Mouse (Mus musculus) kidney, postnatal 4 days (tissue): ENCODE results near the gene Lpar3.
"Not testable (repeated sequence)": the region's sequence is repeated elsewhere in the genome, so short reads cannot be mapped to it uniquely, and the experiment has no call there.

ENCODE experiments used
- DNase-seq, 2 experiments: peaks; one replicate each; pipeline ENCODE4 v3.0.0; 2021; ENCODE audit warnings: mixed read lengths in 2 of 2

Gene Lpar3

DNA sequence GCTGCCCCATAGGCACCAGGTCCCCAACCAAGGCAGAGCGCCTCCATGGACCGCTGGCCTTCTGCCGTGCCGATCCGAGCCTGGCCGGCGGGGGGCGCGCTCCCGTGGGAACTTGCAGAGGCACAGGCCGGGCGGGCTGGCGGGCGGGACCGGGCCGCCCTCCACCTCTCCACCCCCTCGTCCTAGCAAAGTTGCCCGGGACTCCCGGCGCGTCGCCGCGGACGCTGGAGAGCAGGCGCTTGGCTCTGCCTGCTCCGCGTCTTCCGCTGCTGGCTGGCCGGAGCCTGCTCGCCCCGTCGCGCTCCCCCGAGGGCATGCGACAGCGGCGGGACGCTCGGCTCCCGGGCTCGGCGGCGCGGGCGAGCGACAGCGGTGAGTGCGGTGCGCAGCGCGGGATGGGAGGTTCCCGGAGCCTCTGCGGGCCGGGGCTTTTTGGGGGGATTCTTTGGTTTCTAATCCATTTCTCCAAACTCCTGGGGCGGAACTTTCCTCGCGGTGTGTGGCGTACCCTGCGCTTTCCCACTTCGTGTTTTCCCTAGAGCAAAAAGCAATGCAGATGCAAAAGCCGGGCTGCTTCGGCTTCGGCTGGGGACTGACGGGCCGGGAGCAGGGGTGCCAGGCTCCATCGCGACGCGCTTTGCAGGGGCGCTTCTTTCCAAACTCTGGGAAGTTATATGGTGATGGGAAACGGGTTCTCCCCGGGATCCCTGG lies at the start of gene Lpar3:
Lpar3 (plus strand) TSS at position 188 of the 711 bp plus-strand sequence.
- peak; percentile 83 to 89 for DNase-seq

- no peak for DNase-seq
Measured at GRCm38 (mm10) chr3:146173030-146173429, 47.7 kb upstream of the Lpar3 start.

- peak; percentile 24 to 39 for DNase-seq
Measured at GRCm38 (mm10) chr3:146174215-146174614, 46.5 kb upstream of the Lpar3 start.

DNA sequence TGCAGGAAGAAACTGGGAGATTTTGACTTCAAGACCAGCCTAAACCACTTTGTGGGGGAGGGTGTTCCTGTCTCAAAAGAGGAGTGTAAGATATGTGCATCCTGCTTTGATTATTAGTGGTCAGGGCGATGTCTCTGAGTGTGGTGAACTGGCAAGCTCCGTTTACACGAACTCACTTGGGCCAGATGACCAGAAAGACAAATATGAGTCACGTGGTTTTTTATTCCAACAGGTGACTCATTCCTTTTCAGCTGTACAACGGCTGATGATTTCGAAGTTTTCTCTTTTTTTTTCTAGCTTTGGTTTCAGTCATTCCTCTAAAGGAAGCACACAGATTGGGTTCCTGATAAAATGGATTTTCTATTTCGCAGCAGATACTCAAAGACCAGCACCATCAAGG lies 43.5 kb upstream of the Lpar3 start:
- no peak for DNase-seq

- DNase-seq = peak; percentile 92 to 94
Measured at GRCm38 (mm10) chr3:146177748-146178582, 42.8 kb upstream of the Lpar3 start.

- no peak for DNase-seq
Measured at GRCm38 (mm10) chr3:146180341-146180740, 40.4 kb upstream of the Lpar3 start.

- peak; percentile 83 to 86 for DNase-seq
Measured at GRCm38 (mm10) chr3:146180986-146181385, 39.8 kb upstream of the Lpar3 start.

DNA sequence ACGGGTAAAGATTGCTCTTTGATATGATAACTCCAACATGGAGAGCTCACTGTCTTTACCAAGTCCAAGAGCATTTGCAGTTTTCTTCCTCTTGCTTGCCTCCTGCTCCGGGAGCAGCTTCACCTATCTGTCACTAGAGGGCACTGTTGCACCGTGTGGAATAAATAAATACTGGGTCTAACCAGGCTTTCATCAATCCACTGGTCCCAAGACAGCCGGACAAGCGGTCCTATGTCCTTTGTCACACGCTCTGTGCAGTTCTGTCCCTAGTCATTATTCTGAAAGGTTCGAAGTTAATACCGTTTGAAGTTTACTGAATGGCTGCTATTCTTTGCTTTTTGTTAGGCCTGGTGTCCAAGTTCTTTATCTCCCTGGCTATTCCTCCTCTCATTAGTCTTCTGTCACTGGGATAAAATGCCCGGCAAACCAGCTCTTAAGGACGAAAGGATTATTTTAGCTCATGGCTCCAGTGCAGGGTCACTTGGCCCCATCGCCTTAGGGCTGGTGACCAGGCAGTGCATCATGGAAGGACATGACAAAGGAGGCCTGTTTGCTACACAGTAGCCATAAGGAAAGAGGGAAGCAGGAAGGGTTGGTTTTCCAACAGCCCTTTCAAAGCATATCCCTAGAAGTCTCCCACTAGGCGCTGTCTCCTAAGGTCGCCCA lies 35.6 kb upstream of the Lpar3 start:
- DNase-seq = peak; percentile 69 to 75

GRCm38 (mm10) chr3:146186033-146186432 lies 34.7 kb upstream of the Lpar3 start:
- DNase-seq = no peak

GRCm38 (mm10) chr3:146189933-146190332 lies 30.8 kb upstream of the Lpar3 start:
- peak in 1 of 2 experiments; percentile 26 for DNase-seq

- no peak for DNase-seq
Measured at GRCm38 (mm10) chr3:146192507-146192906, 28.3 kb upstream of the Lpar3 start.

DNA sequence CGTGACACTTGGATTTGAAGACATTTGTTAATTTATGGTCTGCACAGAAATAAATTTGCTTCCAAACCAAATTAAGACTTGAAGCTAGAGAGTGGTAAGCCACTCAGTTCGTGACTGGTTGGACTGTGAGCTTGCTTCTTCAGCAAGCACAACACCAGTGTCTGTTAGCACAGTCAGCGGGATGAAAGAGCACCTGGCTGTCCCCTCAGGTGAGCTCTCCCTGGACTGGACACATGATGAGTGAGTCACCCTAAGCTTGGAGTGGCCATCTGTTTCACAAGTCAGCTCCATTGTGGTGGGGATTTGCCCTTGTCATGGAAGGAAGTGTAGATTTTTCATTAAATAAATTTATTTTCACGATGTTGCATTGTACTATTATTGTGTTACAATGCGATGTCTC lies 25.6 kb upstream of the Lpar3 start:
- DNase-seq = no peak

GRCm38 (mm10) chr3:146196301-146196700 lies 24.5 kb upstream of the Lpar3 start:
- no peak for DNase-seq

DNA sequence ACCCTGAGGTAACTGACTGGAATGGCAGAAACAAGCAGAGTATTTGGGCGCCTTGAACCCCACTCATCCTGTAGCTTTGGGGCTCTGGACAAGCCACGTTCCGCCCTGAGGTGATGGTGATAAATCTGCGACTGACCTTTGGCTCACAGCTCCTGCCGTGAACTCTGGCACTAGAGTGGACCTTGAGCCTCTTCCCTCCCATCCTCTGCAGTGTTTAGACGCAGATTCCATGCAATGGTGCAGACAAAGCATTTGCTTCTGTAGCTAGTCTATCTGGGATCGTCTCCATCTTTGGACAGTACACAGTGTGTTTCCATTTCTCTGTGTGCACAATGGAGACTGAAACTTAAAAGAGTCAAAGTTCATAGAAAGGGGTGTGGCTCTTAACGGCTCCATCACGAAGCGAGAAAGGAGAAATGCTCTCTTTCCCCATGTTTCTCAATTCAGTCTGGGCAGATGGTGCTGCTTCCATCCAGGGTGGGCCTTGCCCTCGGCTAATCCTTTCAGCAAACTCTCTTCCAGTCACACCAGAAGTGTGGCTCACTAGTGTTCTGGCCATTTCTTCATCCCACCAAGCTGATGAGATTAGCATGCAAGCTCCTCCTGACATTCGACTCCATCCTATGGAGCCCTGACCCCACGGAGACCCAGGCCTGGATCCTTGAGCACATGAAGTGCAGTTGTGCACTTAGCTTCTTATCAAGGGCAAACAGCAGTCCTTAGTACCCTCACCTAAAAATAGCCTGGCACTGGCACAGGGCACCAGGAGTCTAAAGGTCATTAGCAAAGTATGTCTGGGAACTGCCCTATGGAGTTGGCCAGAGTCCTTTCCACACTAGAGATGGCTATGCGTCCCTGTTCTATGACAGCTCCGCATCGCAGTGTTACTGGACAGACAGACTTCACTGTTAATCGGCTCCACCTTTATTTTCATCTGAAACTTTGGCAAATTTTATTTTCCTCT lies 23.7 kb upstream of the Lpar3 start:
- DNase-seq = no peak

GRCm38 (mm10) chr3:146197785-146198184 lies 23.0 kb upstream of the Lpar3 start:
- DNase-seq = no peak

DNA sequence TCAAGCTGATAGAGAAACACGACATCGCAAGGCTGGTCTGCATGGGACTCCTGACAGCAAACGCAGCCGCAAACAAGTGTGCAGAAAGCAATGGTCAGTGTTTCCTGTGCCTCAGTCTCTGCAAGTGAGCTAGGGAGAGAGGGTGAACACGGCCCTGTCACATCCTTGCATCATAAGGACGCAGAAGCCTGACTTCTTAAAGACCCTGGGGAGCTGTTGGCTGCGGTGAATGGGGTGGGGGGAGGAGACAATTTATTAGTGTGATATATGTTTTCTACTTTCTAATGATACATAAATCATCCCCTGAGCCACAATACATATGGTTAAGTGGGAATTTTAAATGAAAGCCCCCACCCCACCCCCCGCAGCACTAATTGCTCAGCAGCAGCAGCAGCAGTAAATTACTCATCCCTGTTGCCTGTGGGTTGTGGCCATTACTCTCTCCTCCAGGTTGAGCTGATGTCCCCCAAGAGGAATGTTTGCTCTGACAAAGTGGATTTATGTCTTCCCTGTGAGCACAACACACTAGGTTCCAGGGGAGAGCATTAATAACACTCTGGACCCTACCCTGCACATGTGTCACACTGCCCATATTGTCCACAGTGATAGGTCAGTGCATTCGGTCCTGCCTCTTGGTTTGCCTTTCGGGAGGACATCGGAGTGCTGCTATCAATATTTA lies 21.8 kb upstream of the Lpar3 start:
- DNase-seq = no peak

DNA sequence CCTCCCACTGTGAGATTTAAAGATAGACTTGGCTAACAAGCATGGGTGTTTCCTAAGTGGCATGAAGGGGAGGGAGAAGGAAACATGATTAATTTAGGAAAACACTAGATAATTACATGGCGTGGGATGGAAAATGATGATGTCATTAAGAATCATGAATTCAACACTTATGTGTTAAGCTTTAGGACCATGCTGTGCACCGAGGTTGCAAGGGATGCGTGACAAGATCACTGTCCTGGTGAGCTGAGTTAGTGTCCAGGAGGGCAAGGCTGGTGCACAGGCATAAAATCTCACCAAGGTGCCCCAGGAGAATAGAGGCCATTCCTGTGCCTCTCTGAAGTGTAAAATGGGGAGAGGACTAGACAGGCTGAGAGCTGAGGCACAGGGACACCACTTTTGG lies 21.3 kb upstream of the Lpar3 start:
- DNase-seq = no peak

DNA sequence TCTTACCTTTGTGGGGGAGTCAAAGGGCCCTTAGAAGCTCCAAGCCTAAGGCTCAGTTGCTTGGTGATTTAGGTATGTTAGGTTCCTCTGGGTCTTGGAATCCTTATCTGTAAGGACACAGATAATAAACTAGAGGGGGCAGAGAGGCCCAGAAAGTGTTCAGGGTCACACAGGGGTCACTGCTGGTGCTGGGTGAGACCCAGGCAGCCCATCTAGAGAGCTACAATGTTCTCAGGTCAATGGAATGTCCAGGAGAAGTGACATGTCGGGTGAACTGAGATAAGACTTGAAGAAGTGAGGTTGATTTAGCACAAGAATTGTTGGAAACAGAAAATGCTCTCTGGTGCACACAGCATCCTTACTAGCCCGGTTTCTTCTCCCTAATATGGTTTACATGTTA lies 16.4 kb upstream of the Lpar3 start:
- DNase-seq = no peak

DNA sequence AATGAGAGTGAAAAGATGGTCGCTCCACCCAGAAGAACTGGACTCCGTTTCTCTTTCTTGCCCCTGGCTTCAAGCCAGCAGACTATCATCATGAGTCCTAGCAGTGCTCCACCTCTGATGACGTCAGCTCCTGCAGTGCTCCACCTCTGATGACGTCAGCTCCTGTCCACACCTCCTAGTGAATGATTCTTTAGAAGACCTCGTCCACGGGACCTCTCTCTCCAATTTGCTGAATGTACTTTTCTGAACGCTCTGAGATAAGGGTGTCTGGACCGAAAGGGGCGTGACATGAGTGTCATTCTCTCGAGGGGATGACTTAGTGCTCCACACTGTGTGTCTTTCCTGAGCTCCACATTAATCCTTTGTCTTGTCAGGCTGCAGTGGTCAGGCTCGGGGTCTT lies 15.5 kb upstream of the Lpar3 start:
- no peak for DNase-seq

GRCm38 (mm10) chr3:146206635-146207034 lies 14.1 kb upstream of the Lpar3 start:
- no peak for DNase-seq

GRCm38 (mm10) chr3:146207440-146207839 lies 13.3 kb upstream of the Lpar3 start:
- DNase-seq = no peak

- DNase-seq = not testable (repeated sequence)
Measured at GRCm38 (mm10) chr3:146209759-146210158, 11.0 kb upstream of the Lpar3 start.
